Mouse (Mus musculus) ES-E14 (cell line): Measurements from ENCODE around the gene Tpd52l2. TPM values are rescaled to one million over a fixed set of nuclear protein-coding genes. Genes with fewer than 3 reads are reported as not detected.
A peak's percentile ranks its signal among the peaks of the same experiment; 100 is the strongest.

Experiments
- DNase-seq: peaks from one replicate; pipeline ENCODE4 v3.0.0-alpha.2; 2013; ENCODE audit warnings: low read depth, low spot score
- H3K27ac ChIP-seq: 2 replicates; pipeline ENCODE4 v1.5.1; 2012; ENCODE audit warnings: low read depth, mild to moderate bottlenecking, low read length, moderate library complexity, mixed read lengths; ENCODE audit not compliant: poor library complexity, insufficient read depth, severe bottlenecking
- H3K36me3 ChIP-seq: 2 replicates; pipeline ENCODE4 v1.6.1; 2012; ENCODE audit warnings: mild to moderate bottlenecking, low read length, moderate library complexity, mixed read lengths; ENCODE audit not compliant: control insufficient read depth, poor library complexity, insufficient read depth, severe bottlenecking
- H3K4me1 ChIP-seq, 2 experiments: fragments of 150-350 bp in 1 of 2; sonication (generic) in 1 of 2; 2 replicates each; pipeline ENCODE4 v1.6.1; 2012; ENCODE audit warnings: low read length in 2 of 2, mild to moderate bottlenecking in 1 of 2, mixed read lengths in 1 of 2; ENCODE audit not compliant: control insufficient read depth in 2 of 2, insufficient read depth in 2 of 2, poor library complexity in 1 of 2
- H3K4me3 ChIP-seq, 2 experiments: fragments of 150-350 bp in 1 of 2; sonication (generic) in 1 of 2; 2 replicates each; pipeline ENCODE4 v1.5.1; 2012; ENCODE audit warnings: low read length in 2 of 2, low read depth in 1 of 2, mild to moderate bottlenecking in 1 of 2, mixed read lengths in 1 of 2; ENCODE audit not compliant: insufficient read depth in 1 of 2, poor library complexity in 1 of 2, severe bottlenecking in 1 of 2
- H3K9ac ChIP-seq: 2 replicates; pipeline ENCODE4 v1.6.1; 2012; ENCODE audit warnings: low read depth, mild to moderate bottlenecking, low read length, mixed read lengths; ENCODE audit not compliant: poor library complexity, insufficient read depth, severe bottlenecking
- H3K9me3 ChIP-seq: fragments of 150-350 bp; sonication (generic); 2 replicates; pipeline ENCODE4 v1.6.1; 2012; ENCODE audit warnings: low read depth, mild to moderate bottlenecking, low read length; ENCODE audit not compliant: control insufficient read depth, insufficient read depth
- CHD2 ChIP-seq: IDR thresholded peaks from 2 replicates; pipeline ENCODE4 v1.6.1; 2014; ENCODE audit warnings: mild to moderate bottlenecking, low read depth, low read length, inconsistent platforms
- HCFC1 ChIP-seq: IDR thresholded peaks from 2 replicates; pipeline ENCODE4 v1.6.1; 2012; ENCODE audit warnings: low read length, inconsistent platforms, borderline replicate concordance; ENCODE audit not compliant: insufficient read depth
- MAFK ChIP-seq: IDR thresholded peaks from 2 replicates; pipeline ENCODE4 v1.6.1; 2014; ENCODE audit warnings: mild to moderate bottlenecking, low read depth, low read length, inconsistent platforms; ENCODE audit not compliant: insufficient read depth
- ZC3H11A ChIP-seq: IDR thresholded peaks from 2 replicates; pipeline ENCODE4 v1.6.1; 2012; ENCODE audit warnings: low read depth, mild to moderate bottlenecking, inconsistent platforms, low read length, borderline replicate concordance
- ZNF384 ChIP-seq: IDR thresholded peaks from 2 replicates; pipeline ENCODE4 v1.6.1; 2012; ENCODE audit warnings: low read depth, low read length, inconsistent platforms
- in situ Hi-C, 2 experiments: fragments of 600-800 bp; cut with MboI; formaldehyde crosslinking; loops; one replicate each; pipeline ENCODE4 v1.15.1; 2025; ENCODE audit warnings: low sequenced_read_pairs in 2 of 2, inconsistent platforms in 1 of 2; ENCODE audit not compliant: unreplicated experiment in 2 of 2
- total RNA-seq: library from RNA; depleted of rRNA; stranded (reverse); fragments of 300-350 nt; gene quantifications from 2 replicates; pipeline ENCODE4 v1.2.3, GENCODE M21; 2012; rRNA removed

Gene Tpd52l2
- total RNA-seq: 111 TPM in 2 replicates

GRCm38 (mm10) chr2:181496831-181497547 is at the start of gene Tpd52l2:
Tpd52l2 (plus strand) TSS chr2:181497142.
- in situ Hi-C loops: no loop called here
- peaks cover 9% of the 10 kb centered on the region; the same call in 1 of the 2 replicates for H3K36me3 ChIP-seq

GRCm38 (mm10) chr2:181452181-181452580 is 44.8 kb upstream of the Tpd52l2 start:
- H3K36me3 ChIP-seq: no peaks in the 10 kb centered on the region
- H3K9me3 ChIP-seq: no peaks in the 10 kb centered on the region
- H3K9ac ChIP-seq: no peak overlapping the region
- DNase-seq: no peak
- in situ Hi-C loops: no loop called here
- H3K4me1 ChIP-seq: no peaks in the 10 kb centered on the region
- no peak overlapping the region for H3K27ac ChIP-seq
- no peak overlapping the region for H3K4me3 ChIP-seq
- TF ChIP-seq CHD2: no peak
- no peak for TF ChIP-seq ZC3H11A
- no peak for TF ChIP-seq ZNF384
- TF ChIP-seq MAFK: no peak
- TF ChIP-seq HCFC1: no peak

More at GRCm38 (mm10) chr2:181496831-181497547, at the start of gene Tpd52l2:
- Histone ChIP-seq H3K9me3 (no peaks in the 10 kb centered on the region), H3K9ac (peak within 1 kb of the TSS; percentile 82), H3K4me1 (peaks cover 0 to 14% of the 10 kb centered on the region in 2 experiments; a peak in 1 of 4 replicates), H3K27ac (peak within 1 kb of the TSS; percentile 69), H3K4me3 (peak within 1 kb of the TSS; percentile 76 to 98)
- peak; percentile 68 for TF ChIP-seq HCFC1
- TF ChIP-seq MAFK: peak; percentile 55; the same call in 1 of the 2 replicates
- 0 out of 2 replicates have a peak, but pooled peaks have one; percentile 39 for TF ChIP-seq CHD2
- no peak for TF ChIP-seq ZNF384
- no peak for TF ChIP-seq ZC3H11A
- DNase-seq: peak; percentile 94

- Histone ChIP-seq H3K9me3 (no peaks in the 10 kb centered on the region), H3K4me1 (peaks cover 0 to 2% of the 10 kb centered on the region in 2 experiments; a peak in 1 of 4 replicates), H3K36me3 (no peaks in the 10 kb centered on the region), H3K4me3 (no peak overlapping the region), H3K9ac (no peak overlapping the region), H3K27ac (no peak overlapping the region)
- DNase-seq: peak; percentile 35
- no peak for TF ChIP-seq HCFC1
- TF ChIP-seq ZC3H11A: no peak
- TF ChIP-seq MAFK: no peak
- TF ChIP-seq ZNF384: no peak
- no peak for TF ChIP-seq CHD2
- in situ Hi-C loops: no loop called here
These were observed 43.7 kb upstream of the Tpd52l2 start for GRCm38 (mm10) chr2:181453274-181453673.

GRCm38 (mm10) chr2:181455899-181456298 is 41.0 kb upstream of the Tpd52l2 start:
- Histone ChIP-seq H3K4me3 (no peak overlapping the region), H3K9ac (no peak overlapping the region), H3K27ac (no peak overlapping the region), H3K4me1 (peaks cover 3% of the 10 kb centered on the region in 2 experiments; a peak in 2 of 4 replicates), H3K36me3 (no peaks in the 10 kb centered on the region), H3K9me3 (no peaks in the 10 kb centered on the region)
- no peak for DNase-seq
- TF ChIP-seq MAFK (no peak), CHD2 (no peak), ZNF384 (no peak), ZC3H11A (no peak), HCFC1 (no peak)
- in situ Hi-C loops: no loop called here
